11 mouse cellular contexts compared by ENCODE assay signal in the genomic region with DNA sequence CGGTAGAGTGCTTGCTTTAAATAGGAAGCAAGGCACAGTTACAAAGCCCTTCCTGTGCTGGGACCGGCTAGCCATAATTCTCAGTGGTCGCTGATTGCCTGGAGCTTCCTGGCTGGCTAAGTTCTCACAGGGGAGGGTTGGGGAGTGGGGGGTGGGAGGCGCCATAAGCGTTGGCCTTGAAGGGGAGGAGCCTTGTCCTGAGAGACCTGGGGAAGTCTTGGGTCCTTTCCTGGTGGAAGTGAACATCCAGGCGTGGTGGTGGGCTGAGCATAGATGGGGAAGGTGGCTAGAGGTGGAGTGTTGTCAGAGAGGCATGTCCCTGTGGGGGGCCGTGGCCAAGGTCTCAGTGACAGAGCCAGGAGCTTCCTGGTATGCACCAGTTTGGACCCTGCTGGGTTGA. TPM values are rescaled to one million over a fixed set of nuclear protein-coding genes. Genes with fewer than 3 reads are reported as not detected.
DNase-seq lines count a peak whose midpoint lies in the region; ATAC-seq and TF ChIP-seq lines count a peak whose summit lies in the region.
"Had no signal": no experiment of that assay in that cellular context is flagged by ENCODE, and none has a peak within 500 bp of the region (broad histone marks: within the 10 kb centered on the region; RNA-seq: fewer than 3 reads in every experiment).

No protein-coding gene starts in this region.

- no peaks in the 10 kb centered on the region for H3K9me3 ChIP-seq in forebrain, embryonic 12.5 days
- H3K9me3 ChIP-seq in forebrain, postnatal 0 days (ENCODE audit: low read length): no peaks in the 10 kb centered on the region
- H3K9me3 ChIP-seq in kidney, embryonic 14.5 days (ENCODE audit: control insufficient read depth, low read length): no peaks in the 10 kb centered on the region
- no peaks in the 10 kb centered on the region for H3K9me3 ChIP-seq in limb, embryonic 12.5 days
- H3K9me3 ChIP-seq: midbrain, embryonic 13.5 days had no signal

- no peak for ATAC-seq in forebrain, embryonic 12.5 days (ENCODE audit: low FRiP score)
- no peak for ATAC-seq in forebrain, postnatal 0 days
- no peak; the same call in 1 of the 2 replicates for ATAC-seq in kidney, embryonic 14.5 days (ENCODE audit: low FRiP score, low TSS enrichment)
- no peak for ATAC-seq in limb, embryonic 12.5 days (ENCODE audit: insufficient number of reproducible peaks, insufficient read depth, low FRiP score, low TSS enrichment, low read depth)
- ATAC-seq in megakaryocyte-erythroid progenitor cell, adult 5-6 weeks (replicated peaks; ENCODE audit: low FRiP score, low TSS enrichment, poor library complexity, severe bottlenecking): no peak
- ATAC-seq: midbrain, embryonic 13.5 days had no signal

- no peaks in the 10 kb centered on the region for H3K27me3 ChIP-seq in forebrain, embryonic 12.5 days
- no peaks in the 10 kb centered on the region for H3K27me3 ChIP-seq in forebrain, postnatal 0 days (ENCODE audit: insufficient read depth, low read length)
- H3K27me3 ChIP-seq in kidney, embryonic 14.5 days (ENCODE audit: control insufficient read depth, insufficient read depth, low read length): no peaks in the 10 kb centered on the region
- H3K27me3 ChIP-seq in limb, embryonic 12.5 days: no peaks in the 10 kb centered on the region
- H3K27me3 ChIP-seq: midbrain, embryonic 13.5 days had no signal

- H3K9ac ChIP-seq in forebrain, embryonic 12.5 days: no peak overlapping the region
- H3K9ac ChIP-seq in forebrain, postnatal 0 days: no peak overlapping the region
- H3K9ac ChIP-seq in kidney, embryonic 14.5 days (ENCODE audit: low read depth, low read length): no peak overlapping the region
- H3K9ac ChIP-seq in limb, embryonic 12.5 days (replicated peaks): no peak overlapping the region
- H3K9ac ChIP-seq: midbrain, embryonic 13.5 days had no signal

- no peaks in the 10 kb centered on the region for H3K36me3 ChIP-seq in forebrain, embryonic 12.5 days (replicated peaks)
- H3K36me3 ChIP-seq in forebrain, postnatal 0 days (ENCODE audit: insufficient read depth): no peaks in the 10 kb centered on the region
- no peaks in the 10 kb centered on the region for H3K36me3 ChIP-seq in kidney, embryonic 14.5 days (ENCODE audit: control insufficient read depth, insufficient read depth, low read length)
- H3K36me3 ChIP-seq in limb, embryonic 12.5 days: no peaks in the 10 kb centered on the region; the same call in 1 of the 2 replicates
- H3K36me3 ChIP-seq: midbrain, embryonic 13.5 days had no signal

- no peak for TF ChIP-seq CTCF in forebrain, postnatal 0 days (IDR thresholded peaks at IDR 0.05; ENCODE audit: low read depth)

- no peak for DNase-seq in forebrain, postnatal 0 days
- no peak for DNase-seq in kidney, adult 11 months
- no peak for DNase-seq in frontal cortex, postnatal 25 days (ENCODE audit: low spot score in 2 of 2)
- DNase-seq: B cell, adult 2 months; gastrocnemius, postnatal 14 days had no signal

- H3K27ac ChIP-seq in forebrain, embryonic 12.5 days: peak overlapping the region; percentile 38; the same call in 1 of the 2 replicates
- H3K27ac ChIP-seq in forebrain, postnatal 0 days (ENCODE audit: low read depth, low read length): no peak overlapping the region
- peak overlapping the region; percentile 69; the same call in 1 of the 2 replicates for H3K27ac ChIP-seq in kidney, embryonic 14.5 days (ENCODE audit: low read depth, low read length)
- peak overlapping the region; percentile 39; the same call in 1 of the 2 replicates for H3K27ac ChIP-seq in brown adipose tissue, adult 24 weeks (replicated peaks; ENCODE audit: low read depth, low read length)
- H3K27ac ChIP-seq in limb, embryonic 12.5 days: peak overlapping the region; percentile 82
- H3K27ac ChIP-seq: midbrain, embryonic 13.5 days had no signal

- no peak overlapping the region for H3K4me3 ChIP-seq in forebrain, embryonic 12.5 days (replicated peaks)
- H3K4me3 ChIP-seq in forebrain, postnatal 0 days (ENCODE audit: low read depth, low read length): no peak overlapping the region
- H3K4me3 ChIP-seq in kidney, embryonic 14.5 days (ENCODE audit: low read length): no peak overlapping the region
- H3K4me3 ChIP-seq in brown adipose tissue, adult 24 weeks (ENCODE audit: insufficient read depth, low read depth, low read length): no peak overlapping the region
- no peak overlapping the region for H3K4me3 ChIP-seq in limb, embryonic 12.5 days (replicated peaks)
- H3K4me3 ChIP-seq: midbrain, embryonic 13.5 days had no signal

- peaks cover 34% of the 10 kb centered on the region for H3K4me1 ChIP-seq in forebrain, embryonic 12.5 days
- H3K4me1 ChIP-seq in forebrain, postnatal 0 days (ENCODE audit: insufficient read depth): peaks cover 10% of the 10 kb centered on the region
- peaks cover 71% of the 10 kb centered on the region for H3K4me1 ChIP-seq in kidney, embryonic 14.5 days (ENCODE audit: control insufficient read depth, insufficient read depth, low read length)
- peaks cover 29% of the 10 kb centered on the region for H3K4me1 ChIP-seq in brown adipose tissue, adult 24 weeks (ENCODE audit: control insufficient read depth, insufficient read depth, insufficient read length, low read length)
- H3K4me1 ChIP-seq in limb, embryonic 12.5 days (replicated peaks): peaks cover 86% of the 10 kb centered on the region

- 42% methylated on average over 7 of the region's 7 CpGs for WGBS in forebrain, embryonic 12.5 days
- 44% methylated on average over 7 of the region's 7 CpGs for WGBS in forebrain, postnatal 0 days
- WGBS in kidney, embryonic 14.5 days: 11% methylated on average over 7 of the region's 7 CpGs
- 19% methylated on average over 7 of the region's 7 CpGs for WGBS in limb, embryonic 12.5 days

- no peak overlapping the region for H3K4me2 ChIP-seq in forebrain, embryonic 12.5 days
- no peak overlapping the region for H3K4me2 ChIP-seq in forebrain, postnatal 0 days (ENCODE audit: low read depth)
- H3K4me2 ChIP-seq in kidney, embryonic 14.5 days (replicated peaks; ENCODE audit: low read depth, low read length): peak overlapping the region; percentile 15; the same call in 1 of the 2 replicates
- H3K4me2 ChIP-seq in limb, embryonic 12.5 days: peak overlapping the region; percentile 28; the same call in 1 of the 2 replicates
- H3K4me2 ChIP-seq: midbrain, embryonic 13.5 days had no signal

RNA-seq across cellular contexts. Expression of gene Fam129b, which starts 8.8 kb away (rescaled TPM):
- 24.6 and 27.3 TPM in 2 replicates for polyA plus RNA-seq in forebrain, embryonic 12.5 days (2016; fragmentation: Nextera tagmentation; extraction: Ambion mirVana)
- 38.1 and 43.9 TPM in 2 replicates for total RNA-seq in forebrain, postnatal 0 days (2014; rRNA removed)
- polyA plus RNA-seq in forebrain, postnatal 0 days (2015; fragmentation: Nextera tagmentation; extraction: Ambion mirVana): 26.6 and 27.7 TPM in 2 replicates
- 18.2 and 19.9 TPM in 2 replicates for polyA plus RNA-seq in kidney, embryonic 14.5 days (2014; fragmentation: Nextera tagmentation; extraction: Ambion mirVana)
- 4.9 and 5.9 TPM in 2 replicates for polyA plus RNA-seq in brown adipose tissue, adult 24 weeks (2012; ENCODE audit: insufficient read depth, insufficient read length, missing spikeins)
- polyA plus RNA-seq in limb, embryonic 12.5 days (2016; fragmentation: Nextera tagmentation; extraction: Ambion mirVana): 48.0 and 48.1 TPM in 2 replicates
- total RNA-seq in megakaryocyte-erythroid progenitor cell, adult 5-6 weeks (2014; fragmentation: Nextera tagmentation): 9.0 and 16.3 TPM in 2 replicates
- 13.8 TPM in 2 replicates for total RNA-seq in megakaryocyte-erythroid progenitor cell, adult 5-6 weeks (2017)

RNA-seq across cellular contexts. Expression of gene Stxbp1, which starts 37.7 kb away (rescaled TPM):
- polyA plus RNA-seq in forebrain, embryonic 12.5 days (2016; fragmentation: Nextera tagmentation; extraction: Ambion mirVana): 68.5 and 73.5 TPM in 2 replicates
- total RNA-seq in forebrain, postnatal 0 days (2014; rRNA removed): 109 and 135 TPM in 2 replicates
- 268 and 350 TPM in 2 replicates for polyA plus RNA-seq in forebrain, postnatal 0 days (2015; fragmentation: Nextera tagmentation; extraction: Ambion mirVana)
- 11.2 and 16.2 TPM in 2 replicates for polyA plus RNA-seq in kidney, embryonic 14.5 days (2014; fragmentation: Nextera tagmentation; extraction: Ambion mirVana)
- polyA plus RNA-seq in brown adipose tissue, adult 24 weeks (2012; ENCODE audit: insufficient read depth, insufficient read length, missing spikeins): 2.8 and 4.0 TPM in 2 replicates
- polyA plus RNA-seq in limb, embryonic 12.5 days (2016; fragmentation: Nextera tagmentation; extraction: Ambion mirVana): 18.8 and 20.0 TPM in 2 replicates
- 30.2 and 47.7 TPM in 2 replicates for total RNA-seq in megakaryocyte-erythroid progenitor cell, adult 5-6 weeks (2014; fragmentation: Nextera tagmentation)
- 6.5 and 10.4 TPM in 2 replicates for total RNA-seq in megakaryocyte-erythroid progenitor cell, adult 5-6 weeks (2017)

Comparison
In these comparisons a context has a peak if more than half of its experiments do, and no peak if none do; other contexts are left out.
1. H3K4me2 ChIP-seq: peak in kidney, embryonic 14.5 days (single experiment) and limb, embryonic 12.5 days (single experiment); none in forebrain, embryonic 12.5 days (single experiment) and forebrain, postnatal 0 days (single experiment).